In the genomic region with DNA sequence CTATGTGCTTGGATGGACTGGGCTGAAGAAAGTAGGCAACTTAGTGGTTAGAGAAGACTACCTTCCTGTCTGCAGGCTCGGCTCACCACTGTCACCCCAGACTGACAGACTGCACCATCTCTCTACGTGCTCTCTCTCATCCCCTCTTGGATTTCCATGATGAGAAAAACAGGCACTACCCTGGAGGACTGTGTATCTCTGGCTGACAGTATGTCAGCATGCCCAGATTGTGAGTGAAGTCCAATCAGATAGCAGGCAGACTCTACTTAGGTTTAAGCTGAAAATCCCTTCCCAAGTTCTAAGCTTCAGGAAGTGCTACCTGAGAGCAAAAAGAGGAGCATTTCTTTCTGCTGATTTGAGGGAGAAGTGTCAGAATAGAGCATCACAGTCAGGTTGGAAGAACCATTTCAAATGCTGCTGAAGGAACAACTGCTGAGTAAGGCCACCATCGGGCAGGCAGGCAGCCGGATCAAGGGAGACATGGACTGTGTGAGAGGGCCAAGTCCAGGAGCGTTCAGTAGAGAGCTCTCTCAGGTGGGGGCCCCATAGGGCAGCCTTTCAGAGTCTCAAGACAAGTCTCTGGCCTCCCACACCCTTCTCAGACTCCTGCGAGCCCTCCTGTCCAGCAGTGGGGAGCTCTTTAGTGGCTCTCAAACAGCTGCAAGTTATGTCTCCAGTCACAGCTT, we compare ENCODE assay signal across 13 mouse cellular contexts. TPM values are rescaled to one million over a fixed set of nuclear protein-coding genes. Genes with fewer than 3 reads are reported as not detected.
DNase-seq lines count a peak whose midpoint lies in the region; ATAC-seq lines count a peak whose summit lies in the region.
"Had no signal": no experiment of that assay in that cellular context is flagged by ENCODE, and none has a peak within 500 bp of the region (broad histone marks: within the 10 kb centered on the region; RNA-seq: fewer than 3 reads in every experiment).

No protein-coding gene starts in this region.

- no peak for ATAC-seq in hindbrain, embryonic 15.5 days (ENCODE audit: low FRiP score, low read depth)
- ATAC-seq in hindbrain, embryonic 16.5 days = no peak
- ATAC-seq in inflammation-experienced regulatory T-cells, adult 6 months = no peak
- ATAC-seq: forebrain, postnatal 0 days; liver, postnatal 0 days had no signal

- WGBS in hindbrain, embryonic 15.5 days = 75% methylated on average over 6 of the region's 6 CpGs
- WGBS in hindbrain, embryonic 16.5 days = 85% methylated on average over 6 of the region's 6 CpGs
- WGBS in embryonic facial prominence, embryonic 10.5 days = 93% methylated on average over 6 of the region's 6 CpGs
- WGBS in limb, embryonic 10.5 days = 83% methylated on average over 6 of the region's 6 CpGs

- peaks cover 48% of the 10 kb centered on the region for H3K4me1 ChIP-seq in hindbrain, embryonic 15.5 days (replicated peaks)
- H3K4me1 ChIP-seq in hindbrain, embryonic 16.5 days (ENCODE audit: control insufficient read depth, insufficient read depth, low read depth, low read length) = peaks cover 20% of the 10 kb centered on the region
- H3K4me1 ChIP-seq in embryonic facial prominence, embryonic 10.5 days = peaks cover 57% of the 10 kb centered on the region
- peaks cover 38% of the 10 kb centered on the region for H3K4me1 ChIP-seq in limb, embryonic 10.5 days

- no peak overlapping the region for H3K9ac ChIP-seq in hindbrain, embryonic 15.5 days
- no peak overlapping the region for H3K9ac ChIP-seq in hindbrain, embryonic 16.5 days (ENCODE audit: low read depth, low read length)
- H3K9ac ChIP-seq: forebrain, postnatal 0 days; limb, embryonic 15.5 days; liver, postnatal 0 days had no signal

- H3K27ac ChIP-seq in hindbrain, embryonic 15.5 days (replicated peaks) = peak overlapping the region; percentile 69
- no peak overlapping the region for H3K27ac ChIP-seq in hindbrain, embryonic 16.5 days (ENCODE audit: low read depth, low read length)
- H3K27ac ChIP-seq in embryonic facial prominence, embryonic 10.5 days (replicated peaks) = peak overlapping the region; percentile 58
- H3K27ac ChIP-seq in limb, embryonic 10.5 days = 0 out of 2 replicates have a peak overlapping the region, but pooled peaks have one; percentile 3
- H3K27ac ChIP-seq: limb, embryonic 15.5 days had no signal

- H3K36me3 ChIP-seq in hindbrain, embryonic 15.5 days = 0 out of 2 replicates have a peak, but pooled peaks cover 2% of the 10 kb centered on the region
- H3K36me3 ChIP-seq in hindbrain, embryonic 16.5 days (ENCODE audit: control insufficient read depth, insufficient read depth, low read length) = no peaks in the 10 kb centered on the region
- H3K36me3 ChIP-seq in embryonic facial prominence, embryonic 10.5 days (replicated peaks) = no peaks in the 10 kb centered on the region
- H3K36me3 ChIP-seq in limb, embryonic 10.5 days = no peaks in the 10 kb centered on the region

- no peaks in the 10 kb centered on the region for H3K27me3 ChIP-seq in hindbrain, embryonic 15.5 days
- H3K27me3 ChIP-seq in hindbrain, embryonic 16.5 days (replicated peaks; ENCODE audit: control insufficient read depth, insufficient read depth, low read length) = no peaks in the 10 kb centered on the region
- H3K27me3 ChIP-seq in embryonic facial prominence, embryonic 10.5 days (replicated peaks; ENCODE audit: low read depth, poor library complexity, severe bottlenecking) = no peaks in the 10 kb centered on the region
- H3K27me3 ChIP-seq in limb, embryonic 10.5 days (ENCODE audit: low read depth, poor library complexity, severe bottlenecking) = no peaks in the 10 kb centered on the region
- H3K27me3 ChIP-seq: limb, embryonic 15.5 days had no signal

- peak; percentile 44 for DNase-seq in cerebellum, adult 9-11 months
- DNase-seq in cerebellum, adult 9-10 months = no peak
- DNase-seq in embryonic facial prominence, embryonic 10.5 days (ENCODE audit: low spot score) = no peak
- DNase-seq in limb, embryonic 10.5 days (ENCODE audit: low spot score) = no peak
- no peak for DNase-seq in right cerebral cortex, postnatal 25 days
- DNase-seq: adrenal gland, postnatal 10 days; forebrain, postnatal 0 days; gastrocnemius, postnatal 14 days; liver, postnatal 0 days had no signal

- H3K9me3 ChIP-seq in hindbrain, embryonic 15.5 days = no peaks in the 10 kb centered on the region
- no peaks in the 10 kb centered on the region for H3K9me3 ChIP-seq in hindbrain, embryonic 16.5 days (ENCODE audit: control insufficient read depth, low read length)
- H3K9me3 ChIP-seq in embryonic facial prominence, embryonic 10.5 days = no peaks in the 10 kb centered on the region
- no peaks in the 10 kb centered on the region for H3K9me3 ChIP-seq in limb, embryonic 10.5 days (replicated peaks)
- H3K9me3 ChIP-seq: limb, embryonic 15.5 days had no signal

- no peak overlapping the region for H3K4me2 ChIP-seq in hindbrain, embryonic 15.5 days
- no peak overlapping the region for H3K4me2 ChIP-seq in hindbrain, embryonic 16.5 days (ENCODE audit: low read length)
- H3K4me2 ChIP-seq: limb, embryonic 15.5 days had no signal

- H3K4me3 ChIP-seq in hindbrain, embryonic 15.5 days = no peak overlapping the region
- no peak overlapping the region for H3K4me3 ChIP-seq in hindbrain, embryonic 16.5 days (ENCODE audit: low read length)
- no peak overlapping the region for H3K4me3 ChIP-seq in embryonic facial prominence, embryonic 10.5 days
- H3K4me3 ChIP-seq in limb, embryonic 10.5 days = no peak overlapping the region
- H3K4me3 ChIP-seq: limb, embryonic 15.5 days had no signal

RNA-seq across cellular contexts. Expression of gene Srebf1, which starts 54.2 kb away (rescaled TPM):
- polyA plus RNA-seq in hindbrain, embryonic 15.5 days (2015; fragmentation: Nextera tagmentation; extraction: Ambion mirVana) = 47.7 and 50.9 TPM in 2 replicates
- polyA plus RNA-seq in hindbrain, embryonic 16.5 days (2015; fragmentation: Nextera tagmentation; extraction: Ambion mirVana) = 42.5 and 44.8 TPM in 2 replicates
- polyA plus RNA-seq in embryonic facial prominence, embryonic 10.5 days (2016; fragmentation: Nextera tagmentation; extraction: Ambion mirVana) = 50.9 and 52.1 TPM in 2 replicates
- 56.2 and 56.6 TPM in 2 replicates for polyA plus RNA-seq in limb, embryonic 10.5 days (2016; fragmentation: Nextera tagmentation; extraction: Ambion mirVana)
- polyA plus RNA-seq in inflammation-experienced regulatory T-cells, adult 6 months (2017; shearing (Covaris generic)) = 10 to 100 TPM; 21.7 to 26.7 (median 24.3) TPM
